Mouse (Mus musculus): ENCODE measurements at regions not wholly inside any gene's neighbourhood (a gene's known extent, or its start where the extent isn't known, plus 50 kb on each side); places are given as distances from the start of the nearest gene placed in this dataset.

GRCm38 (mm10) chr6:103106189-103106588, 404.2 kb upstream of the Chl1 start:
- TF ChIP-seq CTCF (conservative IDR thresholded peaks at IDR 0.05; ENCODE audit: insufficient read depth, insufficient read length, low read depth, low read length) (no peak), POLR2A (IDR thresholded peaks at IDR 0.05; ENCODE audit: low read depth, low read length) (no peak)
